Mouse (Mus musculus) gastrocnemius, postnatal 4 days (tissue): ENCODE results near the gene Slc26a1. TPM values are rescaled to one million over a fixed set of nuclear protein-coding genes. Genes with fewer than 3 reads are reported as not detected.
A peak's percentile ranks its signal among the peaks of the same experiment; 100 is the strongest.

Experiments
- DNase-seq, 2 experiments: peaks; one replicate each; pipeline ENCODE4 v3.0.0; 2021 to 2022; ENCODE audit warnings: low spot score in 2 of 2, mixed read lengths in 2 of 2
- total RNA-seq, 2 experiments: library from RNA; stranded (reverse); gene quantifications; 2 replicates each; pipeline ENCODE4 v1.2.3; 2021

Slc26a1 gene
- total RNA-seq, 2 experiments from 2014 or later = 0.15 to 0.36 TPM

DNA sequence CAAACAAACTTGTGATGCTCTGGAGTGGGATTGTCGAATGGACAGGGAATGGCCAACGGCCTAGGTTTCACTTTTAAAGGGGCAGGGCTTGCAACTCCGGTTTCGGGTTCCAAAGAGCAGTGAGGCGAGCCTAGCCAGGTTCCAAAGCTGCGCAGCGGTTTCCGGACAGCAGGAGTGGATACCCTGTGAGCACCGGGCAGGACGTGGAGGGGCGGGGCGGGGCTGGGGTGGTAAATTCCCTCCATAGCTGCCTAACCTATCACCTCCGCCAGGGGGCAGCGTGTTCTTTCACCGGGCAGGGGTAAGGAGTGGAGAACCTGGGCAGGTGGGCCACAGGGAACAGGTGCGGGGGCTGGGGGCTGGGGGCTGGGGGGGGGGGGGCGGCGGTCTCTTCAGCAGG is 16.9 kb upstream of the Slc26a1 start, which contains the start of gene Fgfrl1:
Gene Fgfrl1 (plus strand): TSS at position 112 of the 400 bp plus-strand sequence.
- DNase-seq = peak in 1 of 2 experiments; percentile 45

DNA sequence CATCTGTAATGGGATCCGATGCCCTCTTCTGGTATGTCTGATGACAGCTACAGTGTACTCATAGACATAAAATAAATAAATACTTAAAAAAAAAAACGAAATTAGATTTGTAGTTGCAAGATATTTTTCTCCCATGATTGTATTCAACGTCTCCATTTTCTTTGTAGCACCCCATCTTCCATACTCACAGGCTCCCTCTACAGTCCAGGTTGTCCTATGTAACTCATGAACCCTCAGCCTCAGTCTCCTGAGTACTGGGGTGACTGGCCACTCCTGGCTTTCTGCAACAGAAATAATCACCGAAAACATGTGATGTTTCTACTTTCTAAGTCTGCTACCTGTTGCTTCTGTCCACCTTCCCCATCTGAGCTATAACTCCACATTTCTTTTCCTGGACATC is 15.8 kb upstream of the Slc26a1 start:
- DNase-seq = no peak

DNA sequence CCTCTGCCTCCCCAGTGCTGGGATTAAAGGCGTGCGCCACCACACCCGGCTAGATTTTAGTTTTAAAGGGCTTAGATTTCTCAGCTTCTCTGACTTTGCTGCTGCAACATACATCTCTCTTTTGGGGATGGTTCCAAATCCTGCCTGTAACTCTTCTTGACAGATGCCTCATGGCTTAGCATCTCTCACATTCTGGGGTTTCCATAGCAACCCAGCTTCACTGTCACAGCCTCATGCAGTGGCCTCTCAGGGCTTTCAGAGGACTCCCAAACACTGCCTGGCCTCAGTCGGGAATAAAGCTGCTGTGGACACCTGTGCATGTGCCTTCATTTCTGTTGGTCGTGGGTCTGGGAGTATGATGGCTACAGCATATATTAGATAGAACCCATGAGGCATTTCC is 13.7 kb upstream of the Slc26a1 start:
- no peak for DNase-seq

DNA sequence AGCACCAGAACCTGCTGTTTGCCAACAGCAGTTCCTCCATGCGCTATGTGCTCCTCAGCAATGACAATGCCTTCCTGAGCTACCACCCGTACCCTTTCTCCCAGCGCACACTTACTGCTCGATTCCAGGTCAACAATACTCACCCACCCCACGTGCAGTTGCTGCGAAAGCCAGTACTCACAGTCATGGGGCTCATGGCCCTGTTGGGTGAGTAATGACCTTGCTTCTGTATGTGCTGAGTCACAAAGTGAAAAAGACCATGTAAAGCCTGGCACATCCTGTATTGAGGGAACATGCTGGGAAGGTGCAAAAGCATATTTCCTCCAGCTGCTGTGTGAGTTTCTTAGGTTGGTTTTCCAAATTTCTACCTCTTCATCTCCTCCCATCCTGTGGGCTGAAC is 5.5 kb upstream of the Slc26a1 start:
- no peak for DNase-seq

DNA sequence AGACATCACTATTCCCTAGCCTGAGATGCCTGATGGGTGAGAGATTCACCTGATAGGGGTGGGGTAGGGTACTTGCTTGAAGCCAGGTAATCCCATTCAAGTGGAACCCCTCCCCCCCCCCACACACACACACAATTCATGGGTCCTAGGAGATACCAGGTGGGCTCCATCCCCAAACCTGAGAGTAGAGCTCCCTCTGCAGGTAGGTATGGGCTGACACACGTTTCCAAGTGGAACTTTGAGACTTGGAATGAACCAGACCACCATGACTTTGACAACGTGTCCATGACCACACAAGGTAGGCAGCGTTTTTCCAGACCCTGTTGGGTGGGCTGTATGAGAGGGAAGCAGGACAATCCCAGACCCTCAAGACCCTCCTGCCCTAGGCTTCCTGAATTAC is 4.5 kb upstream of the Slc26a1 start:
- no peak for DNase-seq

DNA sequence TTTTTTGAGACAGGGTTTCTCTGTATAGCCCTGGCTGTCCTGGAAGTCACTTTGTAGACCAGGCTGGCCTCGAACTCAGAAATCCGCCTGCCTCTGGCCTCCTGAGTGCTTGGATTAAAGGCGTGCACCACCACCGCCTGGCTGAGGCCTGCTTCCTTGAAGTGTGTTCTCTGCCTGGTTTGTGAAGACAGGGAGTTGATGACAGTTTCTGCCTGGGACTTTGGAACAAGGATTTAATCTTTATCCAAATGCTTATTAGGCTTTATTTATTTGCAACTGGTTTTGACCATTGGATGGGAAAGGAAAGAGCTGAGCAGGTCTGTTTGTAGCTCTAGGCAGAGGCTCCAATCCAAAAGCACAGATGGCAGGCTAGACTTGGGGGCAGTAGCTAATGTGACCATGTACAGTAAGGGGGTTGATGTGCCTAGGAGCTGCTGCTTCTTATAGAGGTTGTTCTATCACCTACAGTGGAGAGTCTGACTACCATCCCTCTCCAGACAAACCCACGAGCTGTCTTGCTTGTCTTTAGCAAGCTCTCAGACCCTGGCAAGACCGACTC is 3.0 kb upstream of the Slc26a1 start:
- no peak for DNase-seq

DNA sequence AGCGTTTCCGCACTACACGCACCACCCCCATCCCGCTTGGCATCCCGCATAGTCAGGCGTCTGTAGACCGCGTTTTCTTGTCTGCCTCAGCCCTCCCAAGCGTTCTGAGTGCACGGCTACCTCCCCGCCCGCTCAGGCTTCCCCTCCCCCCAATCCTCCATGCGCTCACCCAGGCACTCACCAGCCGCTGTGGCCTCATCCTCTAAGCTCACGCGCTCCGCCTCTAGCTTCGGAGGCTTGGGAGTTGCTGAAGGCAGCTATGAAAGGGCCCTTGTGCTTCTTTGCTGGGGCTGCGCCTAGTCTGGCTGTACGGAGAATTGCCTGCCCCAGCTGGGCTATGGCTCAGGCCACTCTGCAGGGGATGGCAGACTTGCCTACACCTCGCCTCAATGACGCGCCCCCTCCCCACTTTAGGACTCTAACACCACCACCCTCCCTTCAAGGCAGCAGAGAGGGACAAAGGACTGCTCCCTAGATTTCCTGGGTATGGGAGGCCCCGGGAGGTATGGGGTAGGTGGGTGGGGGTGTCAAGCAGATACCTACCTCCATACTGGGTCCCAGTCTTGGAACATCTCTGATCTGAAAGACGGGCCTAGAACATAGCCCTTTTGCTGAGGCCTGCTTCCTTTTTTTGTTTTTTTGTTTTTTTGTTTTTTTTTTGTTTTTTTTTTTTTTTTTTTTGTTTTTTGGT is 2.4 kb upstream of the Slc26a1 start:
- DNase-seq = peak in 1 of 2 experiments; percentile 62

DNA sequence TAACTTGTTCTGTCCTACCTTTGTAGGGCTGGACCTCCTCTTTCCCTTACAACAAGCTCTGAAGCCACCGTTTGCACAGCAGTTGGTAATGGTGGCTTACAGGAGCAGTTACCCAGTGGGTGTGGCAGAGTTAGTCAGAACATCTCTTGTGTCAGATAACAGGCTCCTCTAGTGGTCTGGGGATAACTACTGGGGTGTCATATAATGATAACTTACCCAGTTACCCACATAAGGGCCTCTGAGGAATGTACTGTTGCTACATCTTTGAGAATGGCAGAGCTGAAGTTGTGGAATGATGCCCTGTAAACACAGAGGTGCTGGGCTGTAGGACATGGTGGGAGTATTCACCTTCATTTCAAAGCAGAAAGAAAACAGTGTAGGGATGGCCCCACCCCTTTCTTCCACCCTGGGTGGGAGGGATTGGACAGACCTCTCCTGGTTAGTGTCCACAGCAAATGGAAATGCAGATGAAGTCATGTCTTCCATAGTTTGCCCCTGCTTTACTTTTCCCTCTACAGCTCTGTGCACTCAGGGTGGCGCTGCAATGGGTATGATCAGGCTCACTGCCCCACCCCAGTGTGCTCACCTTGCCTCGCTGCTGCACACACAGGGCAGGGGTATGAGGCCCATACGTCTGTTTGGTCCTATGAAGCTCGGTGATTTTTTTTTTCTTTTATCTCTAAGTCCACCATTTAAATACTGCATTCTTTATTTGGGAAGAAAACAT is 1.6 kb upstream of the Slc26a1 start:
- no peak for DNase-seq

DNA sequence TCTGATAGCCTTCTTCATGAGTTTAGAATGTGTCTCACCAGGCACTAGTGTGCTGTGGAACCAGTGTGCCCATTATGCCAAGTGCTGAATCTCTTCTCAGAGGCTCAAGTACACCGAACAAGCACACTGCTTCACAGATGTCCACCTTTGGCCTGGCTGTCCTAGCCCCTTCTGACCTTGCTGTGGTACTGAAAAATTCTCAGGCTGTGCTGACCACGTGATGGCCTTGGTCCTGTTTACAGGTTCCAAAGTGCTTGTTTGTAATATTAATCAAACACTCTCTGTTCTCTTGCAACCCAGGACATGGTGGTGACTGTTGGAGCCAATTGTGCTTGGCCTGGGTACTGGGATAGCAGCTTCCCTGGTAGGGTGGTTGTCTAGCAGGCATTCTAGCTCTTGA is 745 bp downstream of the Slc26a1 start:
- DNase-seq = no peak

DNA sequence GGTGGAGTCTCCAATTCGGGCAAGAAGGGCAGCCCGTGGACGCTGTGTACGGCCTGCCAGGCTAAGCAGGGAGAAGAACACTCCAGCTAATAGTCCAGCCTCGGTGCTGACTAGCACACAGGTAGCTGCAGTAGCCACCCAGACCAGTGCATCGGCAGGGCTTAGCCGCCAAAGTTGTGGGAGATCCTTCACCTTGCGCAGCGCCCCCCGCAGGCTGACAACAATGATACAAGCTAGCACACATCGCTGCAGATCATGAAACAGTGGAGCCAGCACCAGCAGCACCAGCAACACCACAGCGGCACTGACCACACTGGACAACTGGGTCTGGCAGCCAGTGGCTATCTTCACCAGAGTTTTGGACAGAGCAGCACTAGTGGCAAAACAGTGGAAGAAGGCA is 3.6 kb downstream of the Slc26a1 start:
- DNase-seq = no peak

DNA sequence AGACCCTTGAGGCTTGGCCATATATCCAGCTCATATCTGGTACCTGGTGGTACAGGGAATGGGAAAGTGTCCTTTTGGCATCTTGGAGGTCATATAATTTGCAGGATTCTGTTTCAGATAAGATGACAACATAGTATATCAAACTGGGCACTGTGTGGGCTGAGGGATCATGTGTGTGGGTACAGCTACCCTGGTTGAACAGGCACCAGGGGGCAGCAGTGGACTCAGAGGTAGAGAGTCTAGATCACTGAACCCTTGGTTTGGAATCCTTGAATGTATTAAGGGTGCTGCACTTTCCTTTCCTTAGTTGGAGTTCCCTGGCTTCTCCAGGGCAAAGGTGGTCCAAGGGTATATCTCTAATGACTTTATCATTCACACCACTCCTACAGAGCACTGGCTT is 4.6 kb downstream of the Slc26a1 start:
- no peak for DNase-seq

DNA sequence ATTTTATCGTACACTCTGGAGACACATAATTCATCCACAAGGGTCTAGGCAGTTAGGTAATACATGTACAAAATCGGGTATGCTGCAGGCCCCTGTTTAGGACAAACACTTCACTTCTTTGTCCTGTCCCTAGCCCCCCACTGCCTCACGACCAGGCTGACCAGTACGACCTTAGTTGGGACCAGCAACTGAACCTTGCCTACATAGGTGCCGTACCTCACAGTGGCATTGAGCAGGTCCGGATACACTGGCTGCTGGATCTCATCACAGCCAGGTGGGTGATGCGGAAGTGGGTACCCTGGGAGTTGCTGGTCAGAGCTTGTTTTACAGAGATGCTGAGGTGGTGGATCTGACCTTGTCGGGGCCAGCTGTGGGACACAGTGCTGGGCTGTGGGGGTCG is 5.4 kb downstream of the Slc26a1 start:
- DNase-seq = no peak

DNA sequence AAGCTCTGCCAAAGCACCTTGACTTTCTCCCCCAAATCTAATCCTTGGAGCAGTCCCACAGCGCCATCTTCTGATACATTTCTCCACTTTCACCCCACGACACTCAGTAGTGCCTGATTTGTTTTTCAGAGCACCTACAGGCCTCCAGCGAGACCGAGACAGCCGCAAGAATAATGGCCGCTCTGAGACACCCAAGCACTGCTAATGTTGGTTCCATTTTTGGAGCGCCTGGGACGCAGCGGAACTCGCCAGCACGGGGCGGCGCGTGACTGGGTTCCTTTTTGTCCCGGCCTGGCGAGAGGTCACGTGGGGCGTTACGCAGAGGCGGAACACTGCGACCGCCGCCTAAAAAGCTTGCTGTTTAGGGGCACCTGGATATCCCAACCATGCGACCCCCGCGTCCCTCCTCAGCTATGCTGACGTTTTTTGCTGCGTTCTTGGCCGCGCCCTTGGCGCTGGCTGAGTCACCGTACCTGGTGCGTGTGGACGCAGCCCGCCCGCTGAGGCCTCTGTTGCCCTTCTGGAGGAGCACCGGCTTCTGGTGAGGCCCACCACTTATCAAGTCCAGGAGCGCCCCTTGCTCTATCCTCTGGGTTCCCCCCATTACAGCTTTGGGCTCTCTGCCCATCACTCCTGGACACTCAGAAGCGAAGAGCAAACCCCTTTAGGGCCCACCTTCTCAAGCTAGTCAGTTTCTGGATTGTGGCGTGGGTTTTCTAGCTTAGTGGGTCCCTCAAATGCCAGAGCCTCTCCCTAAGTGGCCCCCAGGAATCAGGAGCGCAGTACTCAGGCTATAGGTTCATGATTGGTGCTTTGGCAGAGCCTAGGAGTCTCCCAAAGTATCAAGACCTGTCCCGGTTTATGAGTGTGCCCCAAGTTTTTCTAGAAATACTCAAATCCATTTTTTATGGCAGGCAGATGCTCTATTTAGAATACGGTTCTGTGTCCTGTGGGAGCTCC is 6.1 kb downstream of the Slc26a1 start, which contains the start of gene Dgkq:
Gene Dgkq (minus strand): TSS at position 696 of the 960 bp plus-strand sequence.
- DNase-seq = peak; percentile 68 to 86

DNA sequence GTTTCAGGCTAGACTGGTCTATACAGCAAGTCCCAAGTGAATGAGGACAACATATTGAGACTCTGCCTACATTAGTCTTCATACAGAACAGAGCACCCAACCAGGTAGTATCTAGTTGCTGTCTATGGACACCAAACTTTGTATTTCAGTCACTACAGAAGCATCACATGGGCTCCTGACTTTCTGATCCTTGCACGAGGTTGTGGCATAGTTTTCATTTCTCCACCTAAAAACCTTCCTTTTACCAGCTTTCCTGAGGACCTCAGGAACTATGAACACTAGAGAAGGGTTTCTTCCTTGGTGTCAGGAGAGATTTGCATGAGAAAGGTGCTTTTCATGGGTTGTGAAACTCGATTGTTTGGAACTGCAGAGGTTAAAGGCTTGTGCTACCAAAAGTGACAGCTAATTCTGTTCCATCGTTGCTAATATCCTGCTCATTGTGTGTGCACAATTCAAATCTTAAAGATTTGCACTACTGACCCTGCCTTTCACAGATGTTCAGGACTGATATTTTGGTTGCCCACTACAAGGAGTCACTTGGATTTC is 6.9 kb downstream of the Slc26a1 start:
- no peak for DNase-seq

DNA sequence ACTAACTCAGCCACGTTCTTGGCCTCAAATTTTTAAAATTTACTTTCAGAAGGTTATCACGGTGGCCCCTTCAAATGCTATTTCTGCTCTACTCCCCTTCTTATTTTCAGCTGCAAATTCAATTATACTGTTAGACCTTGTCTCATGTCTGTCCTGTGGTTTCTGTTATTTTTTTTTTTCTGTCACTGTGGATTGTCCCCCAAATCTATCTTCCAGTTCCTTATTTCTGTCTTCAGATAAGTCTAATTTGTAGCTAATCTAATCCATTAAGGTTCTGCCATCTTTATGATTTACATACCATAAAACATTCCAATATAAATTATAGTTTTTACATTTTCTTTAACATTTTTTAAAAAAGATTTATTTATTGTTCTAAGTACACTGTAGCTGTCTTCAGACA is 8.0 kb downstream of the Slc26a1 start:
- no peak for DNase-seq

DNA sequence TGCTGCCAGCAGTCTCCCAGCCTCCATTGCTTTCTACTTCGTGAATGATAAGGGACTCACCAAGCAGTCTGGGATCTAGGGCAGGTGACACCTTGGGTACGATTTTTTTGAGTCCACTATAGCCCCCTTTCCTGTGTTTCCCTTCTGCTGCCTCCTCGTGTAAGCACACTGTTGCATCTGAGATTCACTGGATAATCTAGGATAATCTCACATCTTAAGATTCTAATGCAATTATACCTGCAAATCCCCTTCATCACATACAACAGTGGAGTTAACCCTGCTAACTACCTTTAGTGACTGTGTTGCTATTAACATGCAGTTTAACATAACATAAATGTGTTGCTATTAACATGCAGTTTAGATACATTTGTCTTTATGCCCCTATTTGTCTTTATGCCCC is 10.3 kb downstream of the Slc26a1 start:
- no peak for DNase-seq

DNA sequence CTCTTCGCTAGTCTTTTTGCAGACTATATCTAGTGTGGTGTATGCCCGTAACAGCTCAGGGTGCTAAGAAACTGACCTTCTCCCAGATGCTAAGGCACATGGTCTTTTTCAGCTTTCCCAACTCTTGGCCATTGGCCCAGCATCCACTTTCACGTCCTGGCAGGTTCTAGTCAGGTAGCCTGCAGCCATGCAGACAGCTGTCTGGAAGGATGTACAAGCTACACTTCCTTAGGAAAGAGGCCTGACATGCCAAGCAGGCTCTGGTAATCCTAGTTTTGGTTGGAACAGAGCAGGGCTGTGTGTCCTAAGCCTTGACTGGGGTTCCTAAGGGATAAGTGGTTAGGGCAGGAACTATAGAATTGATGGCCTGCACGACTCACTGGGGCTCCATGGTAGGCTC is 12.6 kb downstream of the Slc26a1 start:
- no peak for DNase-seq

DNA sequence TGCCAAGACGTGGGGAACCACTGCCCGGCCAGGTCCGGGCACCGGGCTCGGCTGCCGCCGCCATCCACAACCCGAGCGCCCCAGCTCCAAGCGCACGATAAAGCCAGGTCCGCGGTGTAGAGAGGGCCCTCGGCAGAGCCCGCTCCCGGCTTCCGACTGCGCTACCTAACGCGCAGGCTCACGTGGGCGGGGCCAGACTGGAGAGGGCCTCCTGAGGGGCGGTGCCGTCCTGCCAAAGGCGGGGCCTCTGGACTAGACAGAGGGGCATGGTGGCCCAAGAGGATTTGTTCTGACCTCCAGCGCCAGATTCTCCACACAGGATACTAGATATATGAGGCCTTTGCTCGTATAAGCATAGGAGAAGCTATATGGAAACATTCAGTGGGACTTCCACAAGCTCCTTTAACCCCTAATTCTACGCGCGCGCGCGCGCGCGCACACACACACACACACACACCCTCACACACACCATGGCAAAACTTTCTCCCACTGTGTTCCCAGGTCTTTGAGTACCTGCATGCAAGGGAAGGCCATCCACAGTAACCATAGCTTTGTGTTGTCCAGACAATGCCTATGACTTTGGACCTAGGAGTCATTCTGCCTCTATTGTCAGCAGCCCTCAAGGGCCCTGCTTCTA is 14.6 kb downstream of the Slc26a1 start:
- DNase-seq = peak; percentile 81 to 92

DNA sequence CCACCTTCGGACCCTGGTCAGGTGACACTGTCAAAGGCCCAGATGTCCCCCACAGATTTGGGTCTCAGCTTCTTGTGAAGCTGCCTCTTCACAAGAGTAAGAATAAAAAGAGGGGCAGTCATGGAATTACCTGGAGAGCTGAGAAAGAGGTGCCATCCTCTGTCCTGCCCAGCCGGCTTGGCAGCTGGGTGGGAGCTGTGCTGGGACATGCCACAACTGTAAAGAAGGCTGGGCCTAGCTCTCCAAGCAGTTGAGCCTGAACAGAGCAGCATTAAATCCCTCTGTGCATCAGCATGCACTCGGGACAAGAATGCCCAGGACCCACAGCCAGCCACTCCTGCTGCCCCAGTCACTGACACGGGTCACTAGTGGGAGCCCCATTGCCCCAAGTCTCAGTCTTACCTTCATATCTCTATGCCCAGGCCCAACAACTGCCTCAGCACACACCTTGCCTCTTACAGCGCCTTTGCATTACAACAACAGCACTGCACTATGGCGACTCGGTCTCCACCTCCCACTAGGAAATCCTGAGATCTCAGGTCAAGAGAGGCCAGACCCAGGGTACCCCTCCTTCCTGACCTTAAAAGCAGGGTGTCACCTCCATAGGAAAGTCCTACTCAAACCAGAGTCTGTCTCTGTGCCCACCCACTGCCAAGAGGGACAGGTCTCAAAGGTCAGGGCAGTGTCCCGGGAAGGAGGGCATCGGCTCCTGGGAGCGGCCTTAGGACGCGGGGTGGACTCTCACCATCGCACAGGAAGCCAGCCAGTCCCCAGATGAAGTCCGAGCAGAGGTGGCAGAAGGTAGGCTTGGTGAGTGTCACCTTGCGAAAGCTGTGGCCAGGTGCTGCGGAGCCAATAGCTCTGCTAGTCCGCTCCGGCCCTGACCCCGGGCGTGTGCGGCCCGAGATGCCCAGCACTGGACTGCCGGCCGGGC is 15.4 kb downstream of the Slc26a1 start, which contains the start of gene Idua:
Gene Idua (plus strand): TSS at position 634 of the 934 bp plus-strand sequence.
- peak in 1 of 2 experiments; percentile 22 for DNase-seq
